Mouse (Mus musculus) heart, postnatal 0 days (tissue): ENCODE data around the gene Gm17455. TPM values are rescaled to one million over a fixed set of nuclear protein-coding genes. Genes with fewer than 3 reads are reported as not detected.

Experiments
- ATAC-seq: fragments of 200-750 bp; cut with Nextera tagmentation; 2 replicates; pipeline ENCODE4 v1.8.0; 2017; ENCODE audit warnings: low read depth, moderate number of reproducible peaks, moderate library complexity; ENCODE audit not compliant: insufficient read depth
- DNase-seq: peaks from one replicate; pipeline ENCODE4 v3.0.0-alpha.2; 2016; ENCODE audit warnings: low spot score
- H3K27ac ChIP-seq: fragments of 300-500 bp; sonication (generic); 2 replicates; pipeline ENCODE4 v1.5.1; 2014; ENCODE audit warnings: low read depth, mild to moderate bottlenecking
- H3K27me3 ChIP-seq: fragments of 300-500 bp; sonication (generic); 2 replicates; pipeline ENCODE4 v1.6.1; 2014; ENCODE audit warnings: low read length, mixed read lengths; ENCODE audit not compliant: control insufficient read depth, insufficient read depth
- H3K36me3 ChIP-seq: fragments of 300-500 bp; sonication (generic); replicated peaks from 2 replicates; pipeline ENCODE4 v1.6.1; 2014; ENCODE audit warnings: low read length, mixed read lengths; ENCODE audit not compliant: control insufficient read depth, insufficient read depth
- H3K4me1 ChIP-seq: fragments of 300-500 bp; sonication (generic); 2 replicates; pipeline ENCODE4 v1.6.1; 2014; ENCODE audit warnings: antibody characterized with exemption; ENCODE audit not compliant: control insufficient read depth, insufficient read depth
- H3K4me2 ChIP-seq: fragments of 300-500 bp; sonication (generic); 2 replicates; pipeline ENCODE4 v1.6.1; 2014; ENCODE audit warnings: low read depth, mild to moderate bottlenecking, low read length, moderate library complexity
- H3K4me3 ChIP-seq: fragments of 300-500 bp; sonication (generic); 2 replicates; pipeline ENCODE4 v1.5.1; 2014; ENCODE audit warnings: low read depth, low read length
- H3K9ac ChIP-seq: fragments of 300-500 bp; sonication (generic); replicated peaks from 2 replicates; pipeline ENCODE4 v1.6.1; 2014; ENCODE audit warnings: low read depth, low read length, mixed read lengths
- H3K9me3 ChIP-seq: fragments of 300-500 bp; sonication (generic); replicated peaks from 2 replicates; pipeline ENCODE4 v1.6.1; 2016; ENCODE audit warnings: low read length; ENCODE audit not compliant: control insufficient read depth
- CTCF ChIP-seq: IDR thresholded peaks from 2 replicates; pipeline ENCODE4 v1.5.1; 2016; ENCODE audit warnings: antibody characterized with exemption, control low read depth, low read depth
- EP300 ChIP-seq: IDR thresholded peaks from 2 replicates; pipeline ENCODE4 v1.6.1; 2016; ENCODE audit warnings: antibody characterized with exemption, low read depth
- WGBS: fragments of 180-500 bp; shearing (Covaris S2); extraction: QIAGEN DNeasy Blood & Tissue Kit; methylation state at CpG from one replicate; pipeline ENCODE4 v1.1.7; 2014; 5-methylcytosine and 5-hydroxymethylcytosine counted together
- polyA plus RNA-seq: library from polyadenylated mRNA; unstranded; fragments of >200 nt; fragmentation: Nextera tagmentation; extraction: Ambion mirVana; gene quantifications from 2 replicates; pipeline ENCODE4 v1.2.1, GENCODE M21; 2015
- total RNA-seq: library from RNA; depleted of rRNA; stranded (reverse); fragments of >200 nt; gene quantifications from 2 replicates; pipeline ENCODE4 v1.2.3, GENCODE M21; 2014; ENCODE audit warnings: low replicate concordance

Gm17455 gene
- total and polyA plus RNA-seq, 2 experiments from 2014 or later: 0.38 TPM; not detected in 1

DNA sequence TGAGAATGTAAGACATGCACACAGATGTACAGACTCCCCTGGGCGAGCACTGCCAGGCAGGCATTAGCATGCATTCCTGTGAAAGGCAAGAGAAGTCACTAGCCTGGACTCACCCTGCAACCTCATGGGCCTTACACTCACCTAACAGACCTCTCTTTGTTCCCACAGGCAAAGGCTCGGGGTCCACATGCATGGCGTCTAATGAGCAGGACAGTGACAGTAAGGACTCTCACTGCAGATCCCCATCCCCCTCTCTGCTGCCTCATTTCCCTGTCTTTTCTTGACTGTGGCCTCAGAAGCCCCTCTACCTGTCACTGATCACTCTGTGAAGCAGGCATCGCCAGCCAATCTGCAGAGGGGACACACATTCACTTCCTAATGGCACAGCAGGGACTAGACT is 40.8 kb upstream of the Gm17455 start:
- no peak overlapping the region for H3K4me3 ChIP-seq
- H3K4me1 ChIP-seq: no peaks in the 10 kb centered on the region
- H3K4me2 ChIP-seq: no peak overlapping the region
- H3K9me3 ChIP-seq: no peaks in the 10 kb centered on the region
- H3K27me3 ChIP-seq: no peaks in the 10 kb centered on the region
- no peaks in the 10 kb centered on the region for H3K36me3 ChIP-seq
- DNase-seq (no peak), ATAC-seq (no peak)
- no peak overlapping the region for H3K9ac ChIP-seq
- no peak overlapping the region for H3K27ac ChIP-seq
- WGBS: 51% methylated on average over 4 of the region's 4 CpGs
- TF ChIP-seq EP300: no peak
- TF ChIP-seq CTCF: no peak

DNA sequence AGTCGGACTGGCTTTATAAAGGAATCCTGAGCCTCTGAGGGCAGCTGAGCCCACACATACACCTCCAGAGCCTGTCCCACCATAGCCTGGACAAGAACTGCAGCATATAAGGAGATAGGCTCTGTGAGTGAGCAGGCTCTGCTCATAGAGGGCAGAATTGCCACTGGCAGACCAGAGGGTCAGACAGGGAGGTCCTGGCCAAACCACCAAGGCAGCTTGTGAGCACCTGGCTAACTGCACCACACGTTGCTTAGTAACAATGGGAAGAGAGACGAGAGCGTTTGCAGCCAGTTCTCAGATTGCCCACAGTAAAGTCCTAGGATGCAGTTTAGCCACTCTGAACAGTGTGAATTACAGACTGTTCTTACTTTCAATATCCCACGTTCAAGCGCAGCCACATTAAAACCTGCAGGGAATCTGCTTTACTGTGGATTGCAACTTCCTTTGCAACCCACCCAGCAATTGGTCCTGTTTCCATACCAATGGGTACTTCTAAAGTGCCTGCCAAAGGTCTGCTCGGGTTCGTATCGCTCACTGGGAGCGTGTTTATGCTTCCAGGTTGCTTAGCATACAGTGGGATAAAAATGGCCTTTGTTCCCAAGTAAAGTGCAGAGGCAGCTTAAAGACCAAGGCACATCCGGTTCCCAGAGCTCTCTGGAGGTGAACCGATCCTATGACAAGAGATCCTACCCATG is 37.8 kb upstream of the Gm17455 start:
- Histone ChIP-seq H3K9me3 (no peaks in the 10 kb centered on the region), H3K4me3 (no peak overlapping the region), H3K27ac (0 out of 2 replicates have a peak overlapping the region, but pooled peaks have one; percentile 22), H3K27me3 (no peaks in the 10 kb centered on the region), H3K4me2 (no peak overlapping the region), H3K36me3 (no peaks in the 10 kb centered on the region), H3K4me1 (no peaks in the 10 kb centered on the region), H3K9ac (no peak overlapping the region)
- no peak for TF ChIP-seq EP300
- TF ChIP-seq CTCF: no peak
- WGBS: 66% methylated on average over 12 of the region's 12 CpGs
- ATAC-seq: no peak
- no peak for DNase-seq

DNA sequence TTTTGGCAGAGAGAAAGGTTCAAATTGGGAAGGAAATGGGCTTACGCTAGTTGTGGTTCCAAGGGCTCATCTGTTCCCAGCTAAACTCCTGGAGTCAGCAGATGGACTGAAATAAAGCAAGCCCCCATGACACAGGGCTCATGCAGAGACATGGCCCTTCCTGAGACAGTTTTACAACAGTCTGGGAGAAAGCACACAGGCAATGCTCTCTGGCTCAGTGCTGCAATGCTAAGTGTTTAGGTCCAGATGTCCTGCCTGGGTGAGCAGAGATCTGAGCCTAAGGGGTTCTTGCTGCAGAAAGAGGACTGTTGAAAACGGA is 37.3 kb upstream of the Gm17455 start:
- WGBS: 61% methylated on average over 2 of the region's 2 CpGs
- 0 out of 2 replicates have a peak overlapping the region, but pooled peaks have one; percentile 22 for H3K27ac ChIP-seq
- TF ChIP-seq CTCF (no peak), EP300 (no peak)

DNA sequence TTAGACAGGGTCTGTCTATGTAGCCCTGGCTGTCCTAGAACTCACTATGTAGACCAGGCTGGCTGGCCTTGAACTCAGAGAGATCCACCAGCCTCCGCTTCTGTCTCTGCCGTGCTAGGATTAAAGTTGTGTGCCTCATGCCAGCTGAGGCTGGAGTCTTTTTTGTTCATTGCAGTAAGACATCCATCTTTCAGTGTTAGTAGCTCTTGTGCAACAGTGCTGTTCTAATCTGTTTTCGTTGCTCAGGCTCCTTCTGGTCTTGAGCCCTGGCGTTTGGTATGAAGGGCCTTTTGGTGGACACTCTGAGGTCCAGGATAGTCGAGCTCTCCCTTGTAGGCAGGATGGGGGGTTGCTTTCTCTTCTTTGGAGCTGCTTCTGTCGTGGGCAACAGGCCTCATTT is 36.1 kb upstream of the Gm17455 start:
- no peak for DNase-seq
- Histone ChIP-seq H3K36me3 (no peaks in the 10 kb centered on the region), H3K27me3 (no peaks in the 10 kb centered on the region), H3K4me2 (no peak overlapping the region), H3K4me1 (no peaks in the 10 kb centered on the region), H3K9ac (no peak overlapping the region), H3K9me3 (no peaks in the 10 kb centered on the region), H3K27ac (no peak overlapping the region), H3K4me3 (no peak overlapping the region)
- no peak for ATAC-seq
- TF ChIP-seq CTCF (no peak), EP300 (no peak)
- WGBS: 59% methylated on average over 6 of the region's 6 CpGs

More for the DNA sequence above, 37.3 kb upstream of the Gm17455 start:
- Histone ChIP-seq H3K36me3 (no peaks in the 10 kb centered on the region), H3K4me1 (no peaks in the 10 kb centered on the region), H3K9me3 (no peaks in the 10 kb centered on the region), H3K27me3 (no peaks in the 10 kb centered on the region), H3K9ac (no peak overlapping the region), H3K4me3 (no peak overlapping the region), H3K4me2 (no peak overlapping the region)
- ATAC-seq (no peak), DNase-seq (no peak)

DNA sequence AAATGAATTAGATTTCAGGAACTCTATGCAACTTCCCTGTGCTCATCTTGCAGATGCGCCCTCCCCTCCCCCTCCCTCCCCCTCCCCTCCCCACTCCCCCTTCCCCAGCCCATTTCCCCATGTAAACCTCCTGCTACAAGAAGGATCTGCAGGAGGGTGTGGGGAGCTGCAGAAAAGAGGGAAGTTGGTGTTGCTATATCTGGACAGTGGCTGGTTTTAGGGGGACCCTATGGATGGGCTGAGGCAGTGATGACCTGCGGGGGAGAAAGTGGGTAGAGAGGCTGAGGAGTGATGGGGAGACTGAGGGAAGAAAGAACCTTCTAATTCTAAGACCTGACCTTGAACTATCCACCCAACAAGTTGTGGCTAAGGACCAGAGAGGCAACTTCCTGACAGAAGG is 32.4 kb upstream of the Gm17455 start:
- Histone ChIP-seq H3K4me1 (no peaks in the 10 kb centered on the region; the same call in 1 of the 2 replicates), H3K9ac (no peak overlapping the region), H3K27me3 (no peaks in the 10 kb centered on the region), H3K4me2 (no peak overlapping the region), H3K4me3 (no peak overlapping the region), H3K9me3 (no peaks in the 10 kb centered on the region), H3K27ac (no peak overlapping the region), H3K36me3 (no peaks in the 10 kb centered on the region)
- 72% methylated on average over 2 of the region's 2 CpGs for WGBS
- DNase-seq (no peak), ATAC-seq (no peak)
- no peak for TF ChIP-seq CTCF
- no peak for TF ChIP-seq EP300

DNA sequence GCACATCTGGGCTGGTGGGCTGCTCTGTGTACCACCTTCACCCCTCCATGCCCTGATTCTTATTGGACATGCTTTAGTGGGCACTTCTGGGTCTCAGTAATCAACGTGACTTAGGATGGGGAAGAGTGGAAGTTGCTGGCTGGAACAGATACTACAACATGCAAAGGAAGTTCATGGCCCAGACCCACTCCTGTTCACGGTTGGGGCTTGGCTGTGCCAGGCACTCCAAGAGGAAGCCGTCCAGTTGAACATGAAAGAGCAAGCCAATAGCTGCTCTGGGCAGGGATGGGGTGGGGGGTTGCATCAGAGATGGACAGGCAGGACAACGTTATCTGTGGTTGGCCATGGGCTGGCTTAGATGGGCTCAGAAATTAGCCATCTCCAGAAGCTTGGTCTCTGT is 31.6 kb upstream of the Gm17455 start:
- Histone ChIP-seq H3K36me3 (no peaks in the 10 kb centered on the region), H3K9ac (no peak overlapping the region), H3K27ac (no peak overlapping the region), H3K4me1 (no peaks in the 10 kb centered on the region; the same call in 1 of the 2 replicates), H3K4me3 (no peak overlapping the region), H3K9me3 (no peaks in the 10 kb centered on the region), H3K4me2 (no peak overlapping the region), H3K27me3 (no peaks in the 10 kb centered on the region)
- ATAC-seq (no peak), DNase-seq (no peak)
- WGBS: 60% methylated on average over 4 of the region's 4 CpGs
- TF ChIP-seq EP300 (no peak), CTCF (no peak)
